Mouse (Mus musculus) gastrocnemius, postnatal 10 days (tissue): ENCODE measurements at regions not wholly inside any gene's neighbourhood (a gene's known extent, or its start where the extent isn't known, plus 50 kb on each side); places are given as distances from the start of the nearest gene placed in this dataset.

Experiments used
- DNase-seq: peaks from one replicate; pipeline ENCODE4 v3.0.0; 2021; ENCODE audit warnings: mixed read lengths

DNA sequence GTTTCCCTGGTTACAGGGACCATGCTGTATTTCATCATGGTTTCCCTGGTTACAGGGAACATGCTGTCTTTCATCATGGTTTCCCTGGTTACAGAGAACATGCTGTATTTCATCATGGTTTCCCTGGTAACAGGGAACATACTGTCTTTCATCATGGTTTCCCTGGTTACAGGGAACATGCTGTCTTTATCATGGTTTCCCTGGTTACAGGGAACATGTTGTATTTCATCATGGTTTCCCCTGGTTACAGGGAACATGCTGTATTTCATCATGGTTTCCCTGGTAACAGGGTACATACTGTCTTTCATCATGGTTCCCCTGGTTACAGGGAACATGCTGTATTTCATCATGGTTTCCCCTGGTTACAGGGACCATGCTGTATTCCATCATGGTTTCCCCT is 1579.5 kb downstream of the 4930444P10Rik start:
- no peak for DNase-seq

DNA sequence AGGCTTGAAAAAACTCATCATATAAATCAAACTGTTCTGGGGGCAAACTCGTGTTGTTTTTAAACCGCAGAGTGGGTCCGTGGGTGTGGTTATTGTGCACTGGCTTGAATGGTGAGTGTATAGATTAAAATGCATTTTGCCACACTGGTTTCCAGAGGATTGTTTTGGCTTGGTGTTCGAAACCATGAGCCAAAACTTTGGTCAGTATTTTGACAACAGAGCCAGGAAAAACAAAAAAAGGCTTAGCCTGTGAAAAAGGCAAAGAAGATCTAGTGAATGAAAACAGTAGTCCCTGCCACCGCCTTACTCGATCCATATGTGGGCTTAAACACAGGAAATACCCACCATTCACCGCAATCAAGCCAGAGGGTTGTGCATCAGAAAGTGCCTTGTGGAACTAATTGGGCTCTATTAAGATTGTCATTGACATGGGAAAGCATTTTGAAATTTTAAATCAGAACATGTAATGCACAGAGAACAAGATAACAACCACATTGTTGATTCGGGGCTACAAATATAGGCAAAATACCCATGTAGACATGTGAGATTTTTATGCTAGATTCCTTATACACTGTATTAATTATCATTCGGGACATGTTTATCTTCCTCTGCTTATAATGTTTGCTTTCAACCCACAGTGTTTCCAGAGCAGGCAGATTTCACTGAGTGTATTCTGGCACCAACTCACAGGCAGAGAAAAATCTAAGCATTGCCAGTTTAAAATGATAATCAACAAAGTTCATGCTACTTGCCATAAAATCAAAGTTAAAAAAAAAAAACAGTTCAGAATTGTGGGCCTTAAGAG is 1580.4 kb downstream of the 4930444P10Rik start:
- DNase-seq: no peak

DNA sequence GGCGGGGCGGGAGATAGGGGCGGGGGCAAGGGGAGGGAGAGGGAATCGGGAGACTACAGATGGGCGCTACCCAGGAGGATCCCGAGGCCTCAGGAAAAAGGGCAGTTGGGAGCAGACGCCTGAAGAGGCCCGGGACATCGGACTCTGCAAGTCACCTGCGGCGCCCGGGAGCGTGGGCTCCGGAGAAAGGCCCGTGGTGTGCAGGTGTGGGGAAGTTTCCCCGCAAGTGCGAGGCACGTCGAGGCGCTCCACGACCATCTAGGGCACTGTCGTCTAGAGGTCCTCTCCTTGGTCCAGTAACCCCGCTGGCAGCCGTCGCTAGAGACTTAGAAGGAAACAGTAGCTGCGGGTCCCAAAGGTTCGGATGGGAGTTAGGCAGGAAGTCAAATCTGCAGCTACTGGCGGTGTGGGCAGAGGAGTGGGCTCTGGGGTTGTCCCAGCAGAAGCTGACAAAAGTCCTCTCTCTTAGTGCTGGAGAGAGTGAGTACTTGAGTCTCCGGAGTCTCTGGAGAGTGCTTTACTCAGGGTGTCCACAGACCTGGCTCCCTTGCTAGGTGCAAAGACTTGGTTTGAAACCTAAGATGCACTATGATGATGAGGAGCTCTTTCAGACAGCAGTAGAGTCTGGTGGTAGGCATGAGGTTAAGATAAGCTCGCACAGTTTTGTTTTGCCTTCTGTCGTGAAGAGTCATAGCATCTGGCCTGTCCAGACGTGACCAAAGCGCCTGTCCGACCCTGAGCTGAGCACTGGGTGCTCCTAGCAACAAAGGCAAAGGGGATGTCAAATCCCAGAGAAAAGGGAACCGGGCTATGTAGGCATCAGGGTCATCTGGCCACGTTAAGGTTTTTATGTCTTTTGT is 1586.1 kb downstream of the 4930444P10Rik start:
- peak; percentile 9 for DNase-seq

- peak; percentile 36 for DNase-seq
Observed at GRCm38 (mm10) chr1:14506201-14506830, 1586.8 kb downstream of the 4930444P10Rik start.

GRCm38 (mm10) chr1:14505741-14506140 is 1587.4 kb downstream of the 4930444P10Rik start:
- DNase-seq: no peak

DNA sequence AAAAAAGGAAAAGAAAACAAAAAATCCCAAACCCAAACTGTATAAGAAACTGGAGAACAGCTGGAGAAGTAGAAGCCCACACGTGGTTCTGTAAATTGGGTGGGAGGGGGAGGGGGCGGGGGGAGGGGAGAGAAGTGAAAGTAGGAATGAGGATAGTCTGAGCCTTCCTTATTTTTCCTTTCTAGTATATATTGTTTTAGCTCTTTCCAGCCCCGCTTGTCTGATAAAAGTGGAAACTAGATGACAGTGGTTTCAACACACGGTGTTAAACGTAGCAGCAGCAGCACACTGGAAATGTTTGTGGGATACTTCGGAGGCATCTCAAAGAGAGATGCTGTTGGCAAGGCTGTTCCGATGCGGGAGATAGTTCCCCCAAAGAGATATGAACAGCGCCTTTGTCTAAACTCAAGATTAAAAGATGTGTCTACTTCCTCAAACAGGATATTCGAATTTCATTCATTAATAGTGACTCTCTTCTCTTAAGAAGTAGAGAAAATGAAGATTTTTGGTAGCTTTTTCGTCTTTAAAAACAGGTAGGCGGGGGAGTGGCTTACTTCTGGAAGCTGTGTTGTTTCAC is 1588.3 kb downstream of the 4930444P10Rik start:
- no peak for DNase-seq

DNA sequence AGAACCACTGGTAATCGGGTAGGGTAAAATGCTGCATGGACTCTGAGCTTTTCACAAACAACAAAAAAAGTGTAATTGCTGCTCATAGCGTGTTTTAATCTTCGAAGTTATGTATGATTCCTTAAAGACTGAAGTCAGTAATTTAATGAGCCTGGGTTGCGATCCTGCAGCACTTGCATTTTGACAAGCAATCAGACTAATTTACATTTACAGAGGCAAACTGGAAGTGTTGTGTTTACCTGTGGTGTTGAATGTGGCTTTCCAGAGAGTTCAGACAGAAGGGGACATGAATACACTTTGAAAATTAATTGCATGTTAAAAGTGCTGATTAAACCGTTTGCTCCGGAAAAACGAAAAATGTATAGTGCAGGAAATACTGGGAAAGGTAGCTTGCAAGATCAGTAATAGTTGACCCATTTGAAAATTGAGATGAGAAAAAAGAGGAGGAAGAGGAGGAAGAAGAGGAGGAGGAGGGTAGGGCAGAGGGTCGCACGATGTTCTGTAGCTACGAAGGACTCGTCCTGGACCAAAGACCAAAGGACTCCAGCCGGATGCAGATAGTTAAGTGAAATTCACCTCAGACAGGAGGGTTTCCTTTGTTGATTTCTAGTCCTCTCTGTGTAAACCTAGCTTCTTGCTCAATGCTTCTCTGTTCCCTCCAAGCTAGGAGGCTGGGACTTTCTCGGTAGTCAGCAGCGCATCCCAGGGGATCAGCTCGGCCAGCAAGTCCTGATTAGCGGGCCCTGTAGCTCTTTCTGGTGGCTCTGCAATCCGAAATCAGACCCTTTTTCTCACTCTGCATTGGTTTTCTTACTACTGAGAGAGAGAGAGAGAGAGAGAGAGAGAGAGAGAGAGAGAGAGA is 1589.0 kb downstream of the 4930444P10Rik start:
- peak; percentile 10 for DNase-seq

- no peak for DNase-seq
Observed at GRCm38 (mm10) chr1:14503193-14503800, 1589.8 kb downstream of the 4930444P10Rik start.

- no peak for DNase-seq
Observed at GRCm38 (mm10) chr1:14499105-14499504, 1594.0 kb downstream of the 4930444P10Rik start.

- DNase-seq: no peak
Observed at GRCm38 (mm10) chr1:14490026-14490425, 1603.1 kb downstream of the 4930444P10Rik start.

DNA sequence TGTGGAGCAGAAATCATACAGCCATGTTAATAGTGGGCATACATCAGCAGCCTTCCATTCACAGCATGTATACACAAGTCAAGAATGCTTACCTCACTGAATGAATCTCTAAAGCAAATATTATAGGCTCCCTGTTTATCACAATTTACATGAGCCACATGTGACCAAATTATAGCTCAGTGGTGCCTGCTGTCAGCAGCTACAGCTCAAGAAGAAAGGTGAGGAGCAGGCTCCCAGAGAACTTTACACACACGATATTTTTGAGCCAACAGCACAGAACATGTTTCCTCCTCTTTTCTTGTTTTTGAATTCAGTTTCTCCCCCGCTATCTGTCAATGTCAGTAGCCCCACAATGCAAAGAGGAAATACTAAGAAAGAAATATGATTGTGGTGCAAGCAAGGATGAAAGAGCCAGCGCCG is 1605.4 kb downstream of the 4930444P10Rik start:
- no peak for DNase-seq

DNA sequence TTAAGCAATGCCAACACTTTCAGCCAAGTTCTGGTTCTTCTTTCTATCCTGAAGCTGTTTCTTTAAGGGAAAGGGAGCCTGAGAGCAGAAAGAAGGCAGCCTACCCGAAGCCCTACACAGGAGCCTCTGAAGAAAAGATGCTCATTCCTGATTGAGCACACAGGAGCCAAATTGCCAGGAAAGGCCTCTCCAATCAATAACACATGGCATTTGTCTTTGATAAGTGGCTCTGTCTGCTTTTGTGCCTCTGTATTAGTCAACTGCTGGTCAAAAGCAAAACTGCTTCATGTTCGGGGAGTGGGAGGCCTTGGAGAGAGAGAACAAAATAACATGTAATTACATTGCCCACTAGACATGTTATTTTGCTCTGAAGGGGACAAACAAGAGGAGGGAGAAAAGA is 1607.4 kb downstream of the 4930444P10Rik start:
- no peak for DNase-seq

DNA sequence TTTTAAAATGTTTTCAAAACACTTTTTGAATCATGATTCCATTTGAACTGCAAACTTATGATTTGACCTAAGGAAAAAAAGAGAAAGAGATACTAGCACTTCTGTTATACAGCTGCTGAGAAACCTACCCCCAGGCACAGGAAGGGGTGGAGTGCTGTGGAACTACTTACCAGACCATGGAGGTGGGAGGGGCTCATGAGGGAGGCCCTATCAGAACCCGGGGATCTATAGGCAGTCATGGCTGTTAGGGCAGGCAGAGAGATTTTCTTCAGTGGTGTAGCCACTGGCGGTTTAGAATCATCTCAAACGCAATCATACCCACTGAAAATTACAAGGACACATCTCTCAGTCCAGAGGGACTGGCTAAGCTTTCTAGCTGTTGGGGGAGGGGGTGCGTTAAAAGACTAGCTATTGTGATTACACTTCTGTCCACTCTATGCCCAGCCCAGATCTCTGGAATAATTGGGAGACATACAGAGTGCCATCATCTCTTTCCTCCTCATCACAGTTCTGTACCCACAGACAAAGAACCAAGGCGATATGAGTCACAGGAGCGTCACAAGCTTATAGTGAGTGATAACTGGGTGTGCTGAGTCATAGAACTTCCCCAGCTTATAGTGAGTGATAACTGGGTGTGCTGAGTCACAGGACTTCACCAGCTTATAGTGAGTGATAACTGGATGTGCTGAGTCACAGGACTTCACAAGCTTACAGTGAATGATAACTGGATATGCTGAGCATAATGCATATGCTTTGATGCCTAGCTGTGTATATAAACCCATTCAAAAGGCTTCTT is 1608.8 kb downstream of the 4930444P10Rik start:
- no peak for DNase-seq

GRCm38 (mm10) chr1:14472294-14472693 is 1620.8 kb downstream of the 4930444P10Rik start:
- DNase-seq: no peak

GRCm38 (mm10) chr1:14471551-14471950 is 1621.6 kb downstream of the 4930444P10Rik start:
- DNase-seq: no peak

DNA sequence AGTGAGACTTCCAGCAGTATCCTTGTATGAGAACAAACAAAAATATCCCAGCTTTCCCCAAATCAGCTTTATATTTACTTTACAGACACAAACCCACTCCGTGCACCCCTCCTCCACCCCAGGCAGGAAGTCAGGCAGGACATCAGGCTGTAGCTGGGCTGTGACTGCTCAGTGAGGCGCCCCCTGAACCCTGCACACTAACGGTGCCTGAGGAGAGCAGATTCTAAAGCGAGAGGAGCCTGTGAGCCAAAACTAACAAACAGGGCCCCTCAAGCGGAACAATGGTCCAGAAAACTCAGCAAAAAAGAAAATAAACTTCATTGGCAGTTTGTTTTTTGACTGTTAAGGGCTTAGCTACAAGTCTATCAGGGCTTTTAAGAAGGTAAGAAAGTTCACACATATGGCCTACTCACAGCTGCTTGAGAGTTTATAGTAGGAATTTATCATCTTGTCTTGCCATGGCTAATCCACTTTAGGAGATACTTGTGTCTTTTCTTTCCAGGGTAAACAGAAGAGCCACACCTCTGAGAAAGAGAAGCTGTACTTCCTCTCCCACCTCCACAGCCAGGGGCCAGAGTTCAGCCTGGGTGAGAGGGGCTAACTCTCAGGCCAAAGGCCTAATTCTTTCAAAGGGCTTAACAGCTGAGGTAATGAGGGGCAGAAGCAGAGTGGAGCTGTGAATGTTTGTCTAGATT is 1628.2 kb downstream of the 4930444P10Rik start:
- DNase-seq: no peak

DNA sequence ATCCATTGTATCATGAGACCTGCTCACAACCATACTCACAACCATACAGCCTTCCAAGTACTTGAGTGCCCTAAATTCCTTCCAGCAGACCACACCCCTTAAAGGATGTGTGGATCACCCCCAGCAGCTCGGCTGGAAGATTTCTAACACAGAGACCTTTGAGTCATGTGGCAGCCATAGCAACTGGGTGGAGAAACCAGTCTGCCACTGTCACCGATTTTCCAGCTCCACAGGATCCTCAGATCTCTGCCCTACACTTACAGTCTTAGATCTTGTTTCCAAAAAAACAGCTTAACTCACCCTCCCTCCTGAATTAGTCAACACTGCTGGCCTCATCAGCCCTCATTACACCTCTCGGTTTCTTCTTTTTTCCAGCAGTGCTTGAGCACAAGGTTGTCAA is 1630.6 kb downstream of the 4930444P10Rik start:
- no peak for DNase-seq

DNA sequence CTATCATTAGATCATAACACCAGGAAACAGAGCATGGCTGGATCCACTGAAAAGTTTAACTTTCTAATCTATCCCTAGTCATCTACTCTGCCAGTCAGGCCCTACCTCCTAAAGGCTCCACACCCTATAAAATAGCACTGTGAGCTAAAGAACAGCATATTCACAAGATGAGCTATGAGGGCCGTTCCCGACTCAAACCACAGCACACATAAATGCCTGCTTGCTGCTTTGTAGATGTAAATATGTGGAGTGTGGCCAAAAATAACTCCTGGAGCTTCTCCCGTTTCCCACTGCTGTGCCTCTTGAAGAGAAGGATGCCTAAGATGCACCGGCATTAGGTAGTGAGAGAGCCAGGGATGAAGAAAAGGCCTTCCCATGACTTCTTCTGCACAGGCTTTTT is 1632.3 kb downstream of the 4930444P10Rik start:
- no peak for DNase-seq

DNA sequence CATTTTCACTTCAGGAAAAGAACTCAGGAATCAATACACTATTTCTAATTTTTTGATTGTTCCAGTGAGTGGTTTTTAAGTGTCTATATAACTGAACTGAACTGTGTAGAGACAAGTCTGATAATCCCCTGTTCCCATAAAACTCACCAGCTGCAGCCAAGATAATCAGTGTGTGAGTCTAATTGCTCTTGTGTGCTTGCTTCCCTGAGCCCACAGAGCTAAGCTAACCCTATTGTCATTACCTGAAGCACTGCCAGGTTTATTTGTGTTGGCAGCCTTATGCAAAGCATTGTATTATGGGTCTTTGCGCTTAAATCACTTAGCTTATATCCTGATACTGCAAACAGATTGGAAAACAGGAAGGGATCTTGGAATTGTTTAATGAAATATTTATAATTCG is 1663.8 kb downstream of the 4930444P10Rik start:
- DNase-seq: no peak

- no peak for DNase-seq
Observed at GRCm38 (mm10) chr1:14421030-14421429, 1672.1 kb downstream of the 4930444P10Rik start.
